In the genomic region with DNA sequence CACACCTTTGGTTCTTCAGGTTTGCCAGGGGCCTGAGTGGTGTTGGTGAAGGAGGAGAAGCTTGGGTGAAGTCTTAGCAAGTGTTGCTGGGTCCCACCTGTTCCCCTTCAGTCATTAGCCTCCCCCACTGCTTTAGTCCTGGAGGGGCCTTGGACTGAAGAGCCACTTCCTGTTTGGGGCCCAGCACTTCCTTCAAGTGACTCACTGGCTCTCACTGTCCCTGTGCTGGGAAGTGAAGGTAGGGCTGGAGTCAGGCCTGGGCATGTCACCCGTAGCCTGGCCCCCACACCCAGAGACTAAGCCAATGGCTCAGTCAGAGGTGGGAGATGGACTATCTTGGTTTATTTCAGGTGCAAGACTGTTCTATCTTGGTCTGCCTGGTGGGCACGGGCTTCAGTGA, we compare ENCODE assay signal across 12 mouse cellular contexts. TPM values are rescaled to one million over a fixed set of nuclear protein-coding genes. Genes with fewer than 3 reads are reported as not detected.
DNase-seq lines count a peak whose midpoint lies in the region; ATAC-seq lines count a peak whose summit lies in the region.
"Had no signal": no experiment of that assay in that cellular context is flagged by ENCODE, and none has a peak within 500 bp of the region (broad histone marks: within the 10 kb centered on the region; RNA-seq: fewer than 3 reads in every experiment).

No protein-coding gene starts in this region.

- no peak overlapping the region for H3K9ac ChIP-seq in heart, embryonic 15.5 days
- H3K9ac ChIP-seq: limb, embryonic 12.5 days had no signal

- no peak overlapping the region for H3K4me3 ChIP-seq in heart, embryonic 15.5 days
- H3K4me3 ChIP-seq: limb, embryonic 12.5 days had no signal

- WGBS in heart, embryonic 15.5 days = 59% methylated on average over 2 of the region's 2 CpGs

- intact Hi-C loops in heart, postnatal 14 days (cut with DNase I) = no loop called here

- peaks cover 31% of the 10 kb centered on the region for H3K4me1 ChIP-seq in heart, embryonic 15.5 days (replicated peaks)

- no peaks in the 10 kb centered on the region for H3K27me3 ChIP-seq in heart, embryonic 15.5 days
- H3K27me3 ChIP-seq: limb, embryonic 12.5 days had no signal

- no peaks in the 10 kb centered on the region for H3K9me3 ChIP-seq in heart, embryonic 15.5 days (replicated peaks)
- H3K9me3 ChIP-seq: limb, embryonic 12.5 days had no signal

- no peak for DNase-seq in heart, postnatal 14 days
- peak; percentile 15 for DNase-seq in thymus, postnatal 14 days
- no peak for DNase-seq in thymus, postnatal 10 days (ENCODE audit: low spot score in 2 of 2)
- no peak for DNase-seq in right cerebral cortex, postnatal 14 days
- no peak for DNase-seq in ovary, postnatal 36 days (ENCODE audit: low spot score)
- no peak for DNase-seq in right cerebral cortex, postnatal 25 days
- DNase-seq: kidney, adult 8-10 months; right cerebral cortex, adult 18-20 months had no signal

- H3K36me3 ChIP-seq in heart, embryonic 15.5 days = no peaks in the 10 kb centered on the region; the same call in 1 of the 2 replicates
- H3K36me3 ChIP-seq: limb, embryonic 12.5 days had no signal

- ATAC-seq in heart, embryonic 15.5 days (replicated peaks; ENCODE audit: insufficient number of reproducible peaks, insufficient read depth, low FRiP score, low read depth) = no peak
- peak; percentile 65 for ATAC-seq in inflammation-experienced regulatory T-cells, adult 6 months

- H3K27ac ChIP-seq in heart, embryonic 15.5 days = peak overlapping the region; percentile 11; the same call in 1 of the 2 replicates
- H3K27ac ChIP-seq: limb, embryonic 12.5 days had no signal

- H3K4me2 ChIP-seq in heart, embryonic 15.5 days = no peak overlapping the region
- H3K4me2 ChIP-seq: limb, embryonic 12.5 days had no signal

RNA-seq across cellular contexts. Expression of gene Gdpd5, which starts 26.4 kb away (rescaled TPM):
- polyA plus RNA-seq in heart, embryonic 15.5 days (2015; fragmentation: Nextera tagmentation; extraction: Ambion mirVana) = 20.8 and 26.1 TPM in 2 replicates
- 10 to 100 TPM; 32.8 to 33.0 TPM for total RNA-seq in heart, postnatal 14 days (2021)
- 10 to 100 TPM; 15.1 to 29.0 (median 17.5) TPM for polyA plus RNA-seq in inflammation-experienced regulatory T-cells, adult 6 months (2017; shearing (Covaris generic))

RNA-seq across cellular contexts. Expression of gene Serpinh1, which starts 54.6 kb away (rescaled TPM):
- 1,031 and 1,221 TPM in 2 replicates for polyA plus RNA-seq in heart, embryonic 15.5 days (2015; fragmentation: Nextera tagmentation; extraction: Ambion mirVana)
- 100 to 1,000 TPM; 387 to 469 TPM for total RNA-seq in heart, postnatal 14 days (2021)
- not detected for polyA plus RNA-seq in inflammation-experienced regulatory T-cells, adult 6 months (2017; shearing (Covaris generic))

RNA-seq across cellular contexts. Expression of gene Klhl35, which starts 58.2 kb away (rescaled TPM):
- 0.63 and 0.73 TPM in 2 replicates for polyA plus RNA-seq in heart, embryonic 15.5 days (2015; fragmentation: Nextera tagmentation; extraction: Ambion mirVana)
- total RNA-seq in heart, postnatal 14 days (2021) = under 1 TPM; 0.15 to 0.29 TPM
- under 1 TPM in 1 of 3 experiments, not detected in 2; 0.52 TPM for polyA plus RNA-seq in inflammation-experienced regulatory T-cells, adult 6 months (2017; shearing (Covaris generic))
- total RNA-seq: gastrocnemius, adult 18-20 months had no signal

Comparison
In these comparisons a context has a peak if more than half of its experiments do, and no peak if none do; other contexts are left out.
1. RNA of gene Serpinh1, which starts 54.6 kb away (polyA plus RNA-seq): 1,031 to 1,221 TPM in heart, embryonic 15.5 days; not detected in inflammation-experienced regulatory T-cells, adult 6 months; every median in the first group is over 100 times any median in the second.